Mouse (Mus musculus): ENCODE results near the gene Slc44a3. TPM values are rescaled to one million over a fixed set of nuclear protein-coding genes. Genes with fewer than 3 reads are reported as not detected.

The Slc44a3 gene
- polyA plus RNA-seq, 1 experiment from 2014 or later, result 0.55 TPM

DNA sequence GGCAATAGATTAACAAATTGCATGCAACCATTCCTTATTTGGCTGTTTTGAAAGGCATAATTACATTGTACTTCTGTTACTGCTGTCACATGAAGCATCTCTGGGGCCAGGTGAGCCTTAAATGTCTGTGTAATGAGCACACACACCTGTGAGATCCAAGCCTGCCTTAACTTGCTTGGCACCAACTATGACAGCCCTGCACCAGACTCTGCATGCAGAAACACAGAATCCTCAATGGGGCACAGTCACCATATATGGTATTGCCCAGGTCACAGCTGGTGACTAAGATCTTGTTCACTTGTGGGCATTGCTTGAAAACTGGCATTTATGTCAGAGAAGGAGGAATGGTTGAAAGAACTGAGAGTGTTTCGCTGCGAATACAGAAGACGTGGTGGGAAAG is 69.4 kb downstream of the Slc44a3 start:
- no peaks in the 10 kb centered on the region for H3K9me3 ChIP-seq
- H3K36me3 ChIP-seq (replicated peaks), result peaks cover 43% of the 10 kb centered on the region
- H3K4me1 ChIP-seq, result peaks cover 36% of the 10 kb centered on the region
- DNase-seq (ENCODE audit: extremely low spot score, low spot score), result no peak
- no peak overlapping the region for H3K27ac ChIP-seq
- no peaks in the 10 kb centered on the region for H3K27me3 ChIP-seq (ENCODE audit: poor library complexity, severe bottlenecking)
- WGBS, result 94% methylated on average over 3 of the region's 3 CpGs
- H3K4me3 ChIP-seq, result no peak overlapping the region

GRCm38 (mm10) chr3:121461477-121461876 is 70.7 kb downstream of the Slc44a3 start:
- WGBS, result 96% methylated on average over 13 of the region's 13 CpGs

DNA sequence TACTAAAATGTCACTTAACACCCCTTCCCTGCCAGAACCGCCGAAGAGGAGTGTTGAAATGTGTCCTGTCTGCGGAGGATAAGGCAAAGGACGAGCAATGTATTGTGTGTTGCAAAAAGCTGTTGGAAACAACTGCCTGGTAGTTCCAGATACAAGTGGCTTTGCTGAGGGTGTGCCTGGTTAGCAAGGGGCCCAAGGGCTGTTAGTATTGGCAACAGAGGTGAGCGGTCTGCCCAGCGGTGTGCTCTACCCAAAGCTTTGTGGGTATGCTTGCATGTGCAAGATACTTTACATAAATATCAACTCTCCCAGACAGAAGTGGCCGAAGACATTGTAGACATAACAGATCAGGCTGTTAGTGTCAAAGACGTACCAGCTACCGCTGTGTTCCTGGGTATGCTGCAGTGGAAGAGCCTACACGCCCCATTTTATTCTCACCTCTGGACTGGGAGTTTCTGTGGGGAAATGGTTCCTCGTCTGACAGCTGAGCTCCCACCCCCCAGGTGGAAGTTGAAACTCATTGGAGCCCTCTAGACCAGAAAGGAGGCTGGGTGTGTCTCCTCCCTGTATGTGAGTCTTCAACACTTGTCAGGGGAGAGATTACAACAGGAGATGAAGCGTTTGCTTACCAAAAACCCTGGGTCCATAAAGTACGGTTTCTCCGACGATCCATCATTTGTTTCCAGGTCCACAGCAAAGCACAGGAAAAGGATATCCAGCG is 71.6 kb downstream of the Slc44a3 start:
- WGBS, result 93% methylated on average over 16 of the region's 16 CpGs
- DNase-seq (ENCODE audit: extremely low spot score, low spot score), result no peak
- H3K9me3 ChIP-seq, result no peaks in the 10 kb centered on the region
- peaks cover 19% of the 10 kb centered on the region for H3K4me1 ChIP-seq
- peaks cover 64% of the 10 kb centered on the region for H3K36me3 ChIP-seq (replicated peaks)
- no peaks in the 10 kb centered on the region for H3K27me3 ChIP-seq (ENCODE audit: poor library complexity, severe bottlenecking)
- no peak overlapping the region for H3K27ac ChIP-seq
- H3K4me3 ChIP-seq, result no peak overlapping the region

More at GRCm38 (mm10) chr3:121461477-121461876, 70.7 kb downstream of the Slc44a3 start:
- DNase-seq (ENCODE audit: extremely low spot score, low spot score), result no peak
- Histone ChIP-seq H3K27me3 (ENCODE audit: poor library complexity, severe bottlenecking) (no peaks in the 10 kb centered on the region), H3K27ac (no peak overlapping the region), H3K4me1 (peaks cover 25% of the 10 kb centered on the region), H3K9me3 (no peaks in the 10 kb centered on the region), H3K4me3 (no peak overlapping the region), H3K36me3 (replicated peaks) (peaks cover 56% of the 10 kb centered on the region)

DNA sequence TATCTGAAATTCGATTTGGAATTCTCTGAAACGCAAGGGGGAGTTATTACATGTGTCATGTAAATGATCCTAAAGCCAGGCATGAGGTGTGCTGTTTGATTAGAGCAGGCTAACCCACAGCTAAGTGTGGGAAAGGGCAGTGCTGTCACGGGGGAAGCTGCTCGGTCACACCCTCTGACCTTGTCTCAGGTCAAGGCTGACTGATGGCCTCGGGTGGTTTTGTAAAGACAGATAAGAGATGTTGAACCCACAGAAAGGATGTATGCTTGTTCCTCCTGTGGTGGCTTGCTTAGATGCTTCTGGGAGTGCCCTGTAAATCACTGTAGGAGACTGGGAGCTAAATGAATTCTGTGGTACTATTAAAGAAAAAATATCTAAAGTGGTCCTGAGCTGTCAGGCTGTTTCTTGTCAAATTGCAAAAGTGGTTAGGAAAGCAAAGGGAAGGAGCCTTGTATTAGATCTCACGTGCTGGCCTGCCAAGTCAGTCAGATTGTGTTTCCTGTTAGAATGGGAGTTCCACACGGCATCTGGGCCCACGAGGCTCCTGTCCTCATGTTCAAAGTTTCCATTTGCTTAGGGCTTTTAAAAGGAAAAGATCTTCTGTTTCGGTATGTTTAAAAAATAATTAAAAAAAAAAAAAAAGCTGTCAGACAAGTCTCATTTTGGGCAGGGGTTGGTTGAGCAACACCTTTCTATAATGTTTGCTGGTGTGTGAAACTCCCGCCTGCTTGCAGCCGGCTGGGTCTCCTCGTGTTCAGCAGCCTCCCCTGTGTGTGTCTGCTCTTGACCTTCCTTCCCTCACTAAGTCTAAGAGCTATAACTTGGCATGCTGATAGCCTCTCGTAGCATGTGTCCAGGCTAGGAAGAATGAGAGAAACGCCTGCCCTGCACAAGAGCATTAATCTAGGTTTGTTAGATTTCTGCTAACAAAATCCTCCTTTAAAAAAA is 73.4 kb downstream of the Slc44a3 start:
- DNase-seq (ENCODE audit: extremely low spot score, low spot score), result no peak
- Histone ChIP-seq H3K27ac (no peak overlapping the region), H3K36me3 (replicated peaks) (peaks cover 82% of the 10 kb centered on the region), H3K9me3 (no peaks in the 10 kb centered on the region), H3K27me3 (ENCODE audit: poor library complexity, severe bottlenecking) (no peaks in the 10 kb centered on the region), H3K4me3 (no peak overlapping the region), H3K4me1 (peaks cover 1% of the 10 kb centered on the region; the same call in 1 of the 2 replicates)
- WGBS, result 89% methylated on average over 14 of the region's 14 CpGs

DNA sequence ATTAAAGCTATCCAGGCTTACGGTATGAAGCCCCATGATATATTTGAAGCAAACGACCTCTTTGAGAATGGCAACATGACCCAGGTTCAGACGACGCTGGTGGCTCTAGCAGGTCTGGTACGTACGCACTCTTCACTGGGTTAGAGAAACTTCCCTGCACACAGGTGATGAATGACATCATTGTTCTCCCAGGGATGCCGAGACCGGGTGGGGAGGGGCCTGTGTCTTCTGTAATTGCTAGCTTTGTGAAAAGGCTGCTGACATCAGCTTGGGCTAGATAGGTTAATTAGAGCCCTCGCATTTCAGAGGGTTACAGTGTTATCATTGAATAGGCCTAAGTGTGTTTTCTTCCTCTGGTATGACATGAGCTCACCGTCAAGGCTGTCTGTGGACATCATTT is 80.8 kb downstream of the Slc44a3 start:
- peaks cover 84% of the 10 kb centered on the region for H3K36me3 ChIP-seq (replicated peaks)
- H3K27me3 ChIP-seq (ENCODE audit: poor library complexity, severe bottlenecking), result no peaks in the 10 kb centered on the region
- 80% methylated on average over 10 of the region's 10 CpGs for WGBS
- H3K4me1 ChIP-seq, result peaks cover 29% of the 10 kb centered on the region
- H3K4me3 ChIP-seq, result no peak overlapping the region
- no peak overlapping the region for H3K27ac ChIP-seq
- no peak for DNase-seq (ENCODE audit: extremely low spot score, low spot score)
- H3K9me3 ChIP-seq, result peaks cover 4% of the 10 kb centered on the region

- Histone ChIP-seq H3K27ac (no peak overlapping the region), H3K4me3 (no peak overlapping the region), H3K36me3 (replicated peaks) (peaks cover 84% of the 10 kb centered on the region), H3K4me1 (peaks cover 34% of the 10 kb centered on the region), H3K9me3 (peaks cover 14% of the 10 kb centered on the region), H3K27me3 (ENCODE audit: poor library complexity, severe bottlenecking) (no peaks in the 10 kb centered on the region)
- 90% methylated on average over 8 of the region's 8 CpGs for WGBS
- DNase-seq (ENCODE audit: extremely low spot score, low spot score), result no peak
These were observed 82.7 kb downstream of the Slc44a3 start for GRCm38 (mm10) chr3:121449527-121449926.

DNA sequence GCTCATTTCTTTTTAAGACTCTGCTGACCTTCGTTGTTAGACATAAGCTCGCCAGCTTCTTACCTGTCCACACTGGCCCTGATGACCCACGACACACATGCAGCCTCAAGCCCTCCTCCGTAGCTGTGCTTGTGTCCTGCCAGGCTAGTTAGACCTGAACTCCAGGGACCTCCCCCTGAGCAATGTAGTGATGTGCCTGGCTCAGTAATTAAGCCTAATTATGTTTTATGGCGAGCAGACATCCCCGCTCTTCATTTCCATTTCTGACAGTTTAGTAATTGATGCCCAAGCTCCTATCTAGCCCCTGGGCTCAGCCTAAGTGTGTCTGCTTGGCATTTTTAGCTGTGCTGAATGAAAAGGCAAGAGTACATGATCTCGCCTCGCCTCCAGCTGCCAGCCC is 83.6 kb downstream of the Slc44a3 start:
- H3K27me3 ChIP-seq (ENCODE audit: poor library complexity, severe bottlenecking), result no peaks in the 10 kb centered on the region
- H3K4me1 ChIP-seq, result peaks cover 34% of the 10 kb centered on the region
- H3K4me3 ChIP-seq, result no peak overlapping the region
- H3K27ac ChIP-seq, result no peak overlapping the region
- H3K9me3 ChIP-seq, result peaks cover 20% of the 10 kb centered on the region
- 80% methylated on average over 8 of the region's 8 CpGs for WGBS
- peaks cover 84% of the 10 kb centered on the region for H3K36me3 ChIP-seq (replicated peaks)
- no peak for DNase-seq (ENCODE audit: extremely low spot score, low spot score)

- no peak for DNase-seq (ENCODE audit: extremely low spot score, low spot score)
- Histone ChIP-seq H3K36me3 (replicated peaks) (peaks cover 85% of the 10 kb centered on the region), H3K27ac (no peak overlapping the region), H3K4me3 (no peak overlapping the region; the same call in 1 of the 2 replicates), H3K27me3 (ENCODE audit: poor library complexity, severe bottlenecking) (no peaks in the 10 kb centered on the region), H3K9me3 (peaks cover 20% of the 10 kb centered on the region), H3K4me1 (peaks cover 34% of the 10 kb centered on the region)
- whole genome bisulfite sequencing, result 16% methylated on average over 11 of the region's 11 CpGs
These were observed 84.2 kb downstream of the Slc44a3 start for GRCm38 (mm10) chr3:121448029-121448468.

- Histone ChIP-seq H3K4me3 (no peak overlapping the region), H3K36me3 (replicated peaks) (peaks cover 85% of the 10 kb centered on the region), H3K9me3 (peaks cover 20% of the 10 kb centered on the region), H3K27me3 (ENCODE audit: poor library complexity, severe bottlenecking) (no peaks in the 10 kb centered on the region), H3K27ac (no peak overlapping the region), H3K4me1 (peaks cover 34% of the 10 kb centered on the region)
- 85% methylated on average over 8 of the region's 8 CpGs for WGBS
- DNase-seq (ENCODE audit: extremely low spot score, low spot score), result no peak
These were observed 85.8 kb downstream of the Slc44a3 start for GRCm38 (mm10) chr3:121446454-121446853.

DNA sequence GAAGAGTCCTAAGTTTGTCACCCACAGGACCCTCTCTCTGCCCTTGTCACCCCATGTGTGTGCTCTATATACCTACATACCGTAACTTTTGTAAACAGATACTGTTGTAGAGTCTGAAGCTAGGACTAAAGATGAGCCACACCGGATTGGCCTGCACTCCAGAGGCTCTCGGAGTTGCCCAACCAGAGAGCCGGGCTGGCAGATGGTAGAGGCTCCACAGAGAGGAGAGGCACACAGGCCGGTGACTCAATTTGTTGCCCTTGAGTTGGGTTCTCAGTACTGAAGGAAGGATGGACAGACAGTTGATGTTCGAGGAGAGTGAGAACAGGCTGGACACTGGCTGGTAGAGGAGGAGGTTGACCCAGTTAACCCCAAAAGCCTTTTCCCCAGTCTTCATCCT is 87.8 kb downstream of the Slc44a3 start:
- H3K27ac ChIP-seq, result no peak overlapping the region
- H3K27me3 ChIP-seq (ENCODE audit: poor library complexity, severe bottlenecking), result no peaks in the 10 kb centered on the region
- peaks cover 85% of the 10 kb centered on the region for H3K36me3 ChIP-seq (replicated peaks)
- no peak for DNase-seq (ENCODE audit: extremely low spot score, low spot score)
- H3K4me1 ChIP-seq, result peaks cover 38% of the 10 kb centered on the region
- 99% methylated on average over 6 of the region's 6 CpGs for WGBS
- no peak overlapping the region for H3K4me3 ChIP-seq
- peaks cover 20% of the 10 kb centered on the region for H3K9me3 ChIP-seq

GRCm38 (mm10) chr3:121443861-121444271 is 88.3 kb downstream of the Slc44a3 start:
- Histone ChIP-seq H3K4me3 (no peak overlapping the region), H3K36me3 (replicated peaks) (peaks cover 88% of the 10 kb centered on the region), H3K9me3 (peaks cover 20% of the 10 kb centered on the region), H3K27ac (no peak overlapping the region), H3K27me3 (ENCODE audit: poor library complexity, severe bottlenecking) (no peaks in the 10 kb centered on the region), H3K4me1 (peaks cover 42% of the 10 kb centered on the region)
- no peak for DNase-seq (ENCODE audit: extremely low spot score, low spot score)
- 89% methylated on average over 4 of the region's 4 CpGs for WGBS

- no peak for DNase-seq (ENCODE audit: extremely low spot score, low spot score)
- H3K27ac ChIP-seq, result no peak overlapping the region
- H3K4me3 ChIP-seq, result no peak overlapping the region
- peaks cover 35% of the 10 kb centered on the region for H3K4me1 ChIP-seq
- H3K9me3 ChIP-seq, result peaks cover 20% of the 10 kb centered on the region
- H3K27me3 ChIP-seq (ENCODE audit: poor library complexity, severe bottlenecking), result no peaks in the 10 kb centered on the region
- H3K36me3 ChIP-seq (replicated peaks), result peaks cover 97% of the 10 kb centered on the region
- WGBS, result 95% methylated on average over 5 of the region's 5 CpGs
These were observed 89.9 kb downstream of the Slc44a3 start for GRCm38 (mm10) chr3:121442288-121442687.

GRCm38 (mm10) chr3:121441504-121441903 is 90.7 kb downstream of the Slc44a3 start:
- peaks cover 16% of the 10 kb centered on the region for H3K9me3 ChIP-seq
- H3K4me3 ChIP-seq, result no peak overlapping the region
- no peaks in the 10 kb centered on the region for H3K27me3 ChIP-seq (ENCODE audit: poor library complexity, severe bottlenecking)
- no peak for DNase-seq (ENCODE audit: extremely low spot score, low spot score)
- peaks cover 35% of the 10 kb centered on the region for H3K4me1 ChIP-seq
- peaks cover 100% of the 10 kb centered on the region for H3K36me3 ChIP-seq (replicated peaks)
- 98% methylated on average over 12 of the region's 12 CpGs for WGBS
- no peak overlapping the region for H3K27ac ChIP-seq

Data from forebrain, embryonic 10.5 days (tissue).